Mouse (Mus musculus): ENCODE results near the gene Scnm1.
"Not testable (repeated sequence)": the region's sequence is repeated elsewhere in the genome, so short reads cannot be mapped to it uniquely, and the experiment has no call there.

Scnm1 gene

GRCm38 (mm10) chr3:95107308-95107707, 26.5 kb downstream of the Scnm1 start:
- DNase-seq (ENCODE audit: low read depth, low spot score), result not testable (repeated sequence)

GRCm38 (mm10) chr3:95106338-95107117, 27.3 kb downstream of the Scnm1 start, which contains the start of gene Pip5k1a:
Gene Pip5k1a (minus strand): TSS chr3:95106930.
- peak; percentile 98 for DNase-seq (ENCODE audit: low read depth, low spot score)

GRCm38 (mm10) chr3:95105586-95106337, 28.0 kb downstream of the Scnm1 start:
- DNase-seq (ENCODE audit: low read depth, low spot score), result no peak

- DNase-seq (ENCODE audit: low read depth, low spot score), result no peak
These were observed 28.7 kb downstream of the Scnm1 start for GRCm38 (mm10) chr3:95105121-95105520.

GRCm38 (mm10) chr3:95100854-95101253, 33.0 kb downstream of the Scnm1 start:
- DNase-seq (ENCODE audit: low read depth, low spot score), result no peak

GRCm38 (mm10) chr3:95088071-95088470, 45.7 kb downstream of the Scnm1 start:
- no peak for DNase-seq (ENCODE audit: low read depth, low spot score)

Data from retina, adult 2 months (tissue).